Mouse (Mus musculus) C2C12 (cell line): ENCODE data around the gene H2afy2. TPM values are rescaled to one million over a fixed set of nuclear protein-coding genes. Genes with fewer than 3 reads are reported as not detected.

Experiments used
- H3K27me3 ChIP-seq: one replicate; pipeline ENCODE4 v1.6.1; 2011; ENCODE audit not compliant: control insufficient read depth, insufficient read depth, insufficient read length
- H3K36me3 ChIP-seq: one replicate; pipeline ENCODE4 v1.6.1; 2011; ENCODE audit not compliant: control insufficient read depth, insufficient read depth
- H3K4me3 ChIP-seq: one replicate; pipeline ENCODE4 v1.5.1; 2011; ENCODE audit warnings: mild to moderate bottlenecking, control low read depth; ENCODE audit not compliant: poor library complexity, insufficient read depth, severe bottlenecking
- H3K79me2 ChIP-seq: one replicate; pipeline ENCODE4 v1.6.1; 2011; ENCODE audit not compliant: control insufficient read depth, insufficient read depth
- H3K79me3 ChIP-seq: one replicate; pipeline ENCODE4 v1.6.1; 2011; ENCODE audit warnings: low read depth, control low read depth
- H3ac ChIP-seq: one replicate; pipeline ENCODE3; 2011; ENCODE audit warnings: low read depth; ENCODE audit not compliant: control insufficient read depth, insufficient read length
- CEBPB ChIP-seq: IDR thresholded peaks from one replicate; pipeline ENCODE4 v1.6.1; 2011; ENCODE audit warnings: low read depth, mild to moderate bottlenecking, control low read depth, moderate library complexity
- CTCF ChIP-seq: IDR thresholded peaks from one replicate; pipeline ENCODE4 v1.5.1; 2011; ENCODE audit not compliant: control insufficient read depth, insufficient read depth, insufficient read length
- FOSL1 ChIP-seq: IDR thresholded peaks from one replicate; pipeline ENCODE4 v1.8.0; 2011; ENCODE audit warnings: mild to moderate bottlenecking, low read length; ENCODE audit not compliant: poor library complexity, insufficient read depth, severe bottlenecking
- MAX ChIP-seq: IDR thresholded peaks from one replicate; pipeline ENCODE4 v1.6.1; 2011; ENCODE audit warnings: mild to moderate bottlenecking, control low read depth
- MYOD1 ChIP-seq: IDR thresholded peaks from one replicate; pipeline ENCODE4 v1.6.1; 2011; ENCODE audit warnings: low read depth; ENCODE audit not compliant: control insufficient read depth, insufficient read length
- MYOG ChIP-seq: IDR thresholded peaks from one replicate; pipeline ENCODE4 v1.6.1; 2011; ENCODE audit not compliant: control insufficient read depth, insufficient read length; ENCODE audit errors: extremely low read depth
- USF1 ChIP-seq: IDR thresholded peaks from one replicate; pipeline ENCODE4 v1.6.1; 2011; ENCODE audit warnings: low read depth, mild to moderate bottlenecking, control low read depth, moderate library complexity
- polyA plus RNA-seq: library from polyadenylated mRNA; unstranded; fragments of >200 nt; fragmentation: generic; extraction: Trizol; gene quantifications from one replicate; pipeline ENCODE4 v1.2.1, GENCODE M21; 2012; ENCODE audit warnings: missing spikeins

The H2afy2 gene
- polyA plus RNA-seq, 1 experiment: 10.5 TPM

- Histone ChIP-seq H3K79me2 (no peaks in the 10 kb centered on the region), H3K79me3 (no peaks in the 10 kb centered on the region), H3K4me3 (no peak overlapping the region), H3ac (no peak overlapping the region), H3K36me3 (no peaks in the 10 kb centered on the region), H3K27me3 (no peaks in the 10 kb centered on the region)
- TF ChIP-seq MYOD1 (no peak), MAX (no peak), MYOG (no peak), CTCF (no peak), CEBPB (no peak), FOSL1 (no peak), USF1 (no peak)
These were observed 42.1 kb downstream of the H2afy2 start for GRCm38 (mm10) chr10:61741873-61742272.

- Histone ChIP-seq H3K79me3 (no peaks in the 10 kb centered on the region), H3K79me2 (no peaks in the 10 kb centered on the region), H3K36me3 (no peaks in the 10 kb centered on the region), H3K4me3 (no peak overlapping the region), H3ac (no peak overlapping the region), H3K27me3 (no peaks in the 10 kb centered on the region)
- TF ChIP-seq FOSL1 (no peak), MYOD1 (no peak), MYOG (no peak), CTCF (no peak), CEBPB (no peak), USF1 (no peak), MAX (no peak)
These were observed 42.6 kb downstream of the H2afy2 start for GRCm38 (mm10) chr10:61741306-61741705.

GRCm38 (mm10) chr10:61738126-61738525 lies 45.8 kb downstream of the H2afy2 start:
- H3K4me3 ChIP-seq: no peak overlapping the region
- H3K79me2 ChIP-seq: no peaks in the 10 kb centered on the region
- no peak overlapping the region for H3ac ChIP-seq
- TF ChIP-seq MYOD1 (no peak), USF1 (no peak), CEBPB (no peak), FOSL1 (no peak), MYOG (no peak), MAX (no peak), CTCF (no peak)
- H3K27me3 ChIP-seq: no peaks in the 10 kb centered on the region
- H3K79me3 ChIP-seq: no peaks in the 10 kb centered on the region
- peaks cover 3% of the 10 kb centered on the region for H3K36me3 ChIP-seq

GRCm38 (mm10) chr10:61737537-61737936 lies 46.4 kb downstream of the H2afy2 start:
- H3K79me2 ChIP-seq: no peaks in the 10 kb centered on the region
- peaks cover 3% of the 10 kb centered on the region for H3K36me3 ChIP-seq
- no peak overlapping the region for H3K4me3 ChIP-seq
- TF ChIP-seq FOSL1: no peak
- TF ChIP-seq CEBPB: no peak
- no peak for TF ChIP-seq MAX
- TF ChIP-seq MYOD1: no peak
- TF ChIP-seq USF1: no peak
- TF ChIP-seq CTCF: no peak
- TF ChIP-seq MYOG: no peak
- no peak overlapping the region for H3ac ChIP-seq
- no peaks in the 10 kb centered on the region for H3K79me3 ChIP-seq
- no peaks in the 10 kb centered on the region for H3K27me3 ChIP-seq

DNA sequence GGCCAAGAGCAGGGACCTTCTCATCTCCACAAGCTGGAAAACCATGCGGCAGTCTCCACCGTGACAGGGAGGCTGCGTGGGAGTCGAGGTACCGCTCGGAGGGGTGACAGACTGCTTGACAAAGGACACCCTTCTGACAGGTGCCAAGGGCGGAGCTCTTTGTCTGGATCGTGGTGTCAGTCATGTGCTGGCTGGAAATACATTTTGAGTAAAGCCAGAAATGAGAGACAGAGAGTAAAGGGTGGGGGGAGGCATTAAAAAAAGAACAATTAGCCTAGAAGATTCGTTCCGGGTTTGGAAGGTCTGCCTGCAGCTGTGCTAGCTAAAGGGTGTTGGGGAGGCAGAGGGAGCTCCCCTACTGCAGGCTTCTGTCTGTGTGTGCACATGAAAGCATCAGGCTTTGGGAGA lies 47.3 kb downstream of the H2afy2 start:
- H3K27me3 ChIP-seq: no peaks in the 10 kb centered on the region
- H3K4me3 ChIP-seq: no peak overlapping the region
- no peak overlapping the region for H3ac ChIP-seq
- H3K36me3 ChIP-seq: peaks cover 3% of the 10 kb centered on the region
- no peaks in the 10 kb centered on the region for H3K79me2 ChIP-seq
- TF ChIP-seq MAX: no peak
- H3K79me3 ChIP-seq: no peaks in the 10 kb centered on the region

DNA sequence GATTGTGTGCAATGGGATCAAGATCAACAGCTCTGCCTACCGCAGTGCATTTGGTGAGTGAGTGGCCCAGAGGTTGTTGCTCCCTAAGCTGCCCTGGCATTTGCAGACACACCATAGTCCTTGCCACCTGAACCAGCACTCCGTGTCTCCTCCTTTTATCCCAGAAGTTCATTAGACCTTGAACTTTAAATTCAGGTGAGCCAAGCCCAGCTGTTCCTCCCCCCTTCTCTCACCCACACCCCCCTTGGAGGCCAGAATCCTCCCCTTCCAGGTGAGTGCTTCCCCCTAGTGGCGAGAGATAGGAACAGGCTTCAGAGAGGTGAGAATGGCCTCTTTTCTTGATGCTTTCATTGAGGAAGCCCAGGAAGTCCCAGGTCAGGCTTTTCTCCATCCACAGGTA lies 49.6 kb downstream of the H2afy2 start:
- H3K79me2 ChIP-seq: no peaks in the 10 kb centered on the region
- H3K36me3 ChIP-seq: peaks cover 9% of the 10 kb centered on the region
- no peaks in the 10 kb centered on the region for H3K27me3 ChIP-seq
- no peak overlapping the region for H3K4me3 ChIP-seq
- H3ac ChIP-seq: no peak overlapping the region
- H3K79me3 ChIP-seq: no peaks in the 10 kb centered on the region
- TF ChIP-seq MYOD1 (no peak), USF1 (no peak), FOSL1 (no peak), CEBPB (no peak), CTCF (peak; percentile 27), MYOG (no peak), MAX (no peak)
